Mouse (Mus musculus) neural tube, embryonic 15.5 days (tissue): ENCODE results near the gene Syt1. TPM values are rescaled to one million over a fixed set of nuclear protein-coding genes. Genes with fewer than 3 reads are reported as not detected.

Source experiments
- ATAC-seq: fragments of 200-750 bp; cut with Nextera tagmentation; 2 replicates; pipeline ENCODE4 v1.8.0; 2017; ENCODE audit warnings: mild to moderate bottlenecking, moderate TSS enrichment, moderate library complexity; ENCODE audit not compliant: low FRiP score
- H3K27ac ChIP-seq: fragments of 300-500 bp; sonication (generic); replicated peaks from 2 replicates; pipeline ENCODE4 v1.5.1; 2015; ENCODE audit warnings: mild to moderate bottlenecking, inconsistent platforms
- H3K27me3 ChIP-seq: fragments of 300-500 bp; sonication (generic); replicated peaks from 2 replicates; pipeline ENCODE4 v1.6.1; 2015; ENCODE audit warnings: inconsistent platforms
- H3K36me3 ChIP-seq: fragments of 300-500 bp; sonication (generic); 2 replicates; pipeline ENCODE4 v1.6.1; 2015; ENCODE audit warnings: inconsistent platforms
- H3K4me1 ChIP-seq: fragments of 300-500 bp; sonication (generic); 2 replicates; pipeline ENCODE4 v1.6.1; 2015; ENCODE audit warnings: inconsistent platforms
- H3K4me2 ChIP-seq: fragments of 300-500 bp; sonication (generic); 2 replicates; pipeline ENCODE4 v1.6.1; 2015; ENCODE audit warnings: inconsistent platforms, mild to moderate bottlenecking, moderate library complexity
- H3K4me3 ChIP-seq: fragments of 300-500 bp; sonication (generic); replicated peaks from 2 replicates; pipeline ENCODE4 v1.5.1; 2015; ENCODE audit warnings: mild to moderate bottlenecking, inconsistent platforms
- H3K9ac ChIP-seq: fragments of 300-500 bp; sonication (generic); replicated peaks from 2 replicates; pipeline ENCODE4 v1.6.1; 2015; ENCODE audit warnings: mild to moderate bottlenecking, inconsistent platforms
- H3K9me3 ChIP-seq: fragments of 300-500 bp; sonication (generic); replicated peaks from 2 replicates; pipeline ENCODE4 v1.6.1; 2016; ENCODE audit warnings: inconsistent platforms
- WGBS: fragments of 180-500 bp; shearing (Covaris S2); methylation state at CpG from one replicate; pipeline ENCODE4 v1.1.7; 2015; ENCODE audit warnings: mixed read lengths; 5-methylcytosine and 5-hydroxymethylcytosine counted together
- polyA plus RNA-seq: library from polyadenylated mRNA; unstranded; fragments of >200 nt; fragmentation: Nextera tagmentation; extraction: Ambion mirVana; gene quantifications from 2 replicates; pipeline ENCODE4 v1.2.1, GENCODE M21; 2015

Gene Syt1
- polyA plus RNA-seq, 1 experiment from 2014 or later: 116 TPM

- Histone ChIP-seq H3K4me2 (no peak overlapping the region), H3K27me3 (no peaks in the 10 kb centered on the region), H3K9me3 (no peaks in the 10 kb centered on the region), H3K27ac (no peak overlapping the region), H3K4me1 (no peaks in the 10 kb centered on the region), H3K36me3 (no peaks in the 10 kb centered on the region), H3K4me3 (no peak overlapping the region), H3K9ac (no peak overlapping the region)
- ATAC-seq: no peak
- 78% methylated on average over 10 of the region's 10 CpGs for WGBS
Measured at GRCm38 (mm10) chr10:108455204-108455603, 555.6 kb downstream of the Syt1 start.

DNA sequence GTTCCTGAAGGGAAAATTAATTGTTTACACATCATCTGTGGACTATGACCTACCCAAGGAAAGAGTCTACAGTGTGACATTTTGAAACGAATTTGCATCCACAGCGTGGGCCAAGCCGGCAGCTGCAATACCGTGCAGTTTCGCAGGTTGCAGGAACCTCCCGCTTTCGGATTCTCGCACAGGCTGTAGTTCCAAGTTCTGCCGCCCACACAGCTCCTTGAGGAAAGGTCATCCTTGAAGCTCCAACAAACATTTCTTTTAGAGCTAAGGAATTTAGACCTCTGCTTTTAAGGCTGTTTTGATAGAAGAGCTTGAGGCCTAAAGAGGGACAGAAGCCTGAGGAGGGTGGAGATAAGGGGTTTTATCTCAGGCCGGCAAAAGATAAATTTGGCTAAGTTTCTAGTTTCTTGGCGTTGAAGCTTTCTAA is 556.1 kb downstream of the Syt1 start:
- Histone ChIP-seq H3K36me3 (no peaks in the 10 kb centered on the region), H3K4me1 (no peaks in the 10 kb centered on the region), H3K4me3 (no peak overlapping the region), H3K4me2 (no peak overlapping the region), H3K9me3 (no peaks in the 10 kb centered on the region), H3K27ac (no peak overlapping the region), H3K9ac (no peak overlapping the region), H3K27me3 (no peaks in the 10 kb centered on the region)
- no peak for ATAC-seq
- WGBS: 88% methylated on average over 11 of the region's 11 CpGs

- H3K4me2 ChIP-seq: no peak overlapping the region
- H3K4me3 ChIP-seq: no peak overlapping the region
- no peaks in the 10 kb centered on the region for H3K9me3 ChIP-seq
- H3K27me3 ChIP-seq: no peaks in the 10 kb centered on the region
- 71% methylated on average over 2 of the region's 2 CpGs for WGBS
- H3K4me1 ChIP-seq: no peaks in the 10 kb centered on the region
- H3K27ac ChIP-seq: no peak overlapping the region
- ATAC-seq: no peak
- H3K36me3 ChIP-seq: no peaks in the 10 kb centered on the region
- H3K9ac ChIP-seq: no peak overlapping the region
Measured at GRCm38 (mm10) chr10:108453561-108453960, 557.2 kb downstream of the Syt1 start.

- no peak overlapping the region for H3K9ac ChIP-seq
- no peak for ATAC-seq
- H3K27ac ChIP-seq: no peak overlapping the region
- no peaks in the 10 kb centered on the region for H3K4me1 ChIP-seq
- 92% methylated on average over 9 of the region's 9 CpGs for WGBS
- H3K36me3 ChIP-seq: no peaks in the 10 kb centered on the region
- H3K4me2 ChIP-seq: no peak overlapping the region
- H3K4me3 ChIP-seq: no peak overlapping the region
- no peaks in the 10 kb centered on the region for H3K27me3 ChIP-seq
- H3K9me3 ChIP-seq: no peaks in the 10 kb centered on the region
Measured at GRCm38 (mm10) chr10:108452421-108452820, 558.4 kb downstream of the Syt1 start.

DNA sequence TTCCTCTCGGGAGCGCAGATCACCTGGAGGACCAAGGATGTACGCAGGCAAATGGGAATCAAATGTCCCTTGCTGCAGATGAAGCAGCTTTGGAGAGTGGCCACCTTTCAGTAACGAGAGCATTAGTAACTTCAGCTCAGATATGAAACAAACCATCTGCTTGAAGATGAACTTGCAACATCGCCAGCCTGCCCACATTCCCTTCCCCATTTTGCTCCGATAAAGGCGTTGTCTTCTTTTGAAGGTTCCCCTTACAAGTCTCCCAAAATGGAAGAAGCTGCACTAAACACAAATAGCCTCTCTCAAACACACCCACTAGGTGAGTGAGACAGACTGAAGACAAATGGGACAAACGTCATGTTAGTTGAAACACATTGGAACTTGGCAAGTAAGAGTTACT is 559.3 kb downstream of the Syt1 start:
- Histone ChIP-seq H3K36me3 (no peaks in the 10 kb centered on the region), H3K9me3 (no peaks in the 10 kb centered on the region), H3K4me2 (no peak overlapping the region), H3K9ac (no peak overlapping the region), H3K27me3 (no peaks in the 10 kb centered on the region), H3K27ac (no peak overlapping the region), H3K4me1 (peaks cover 9% of the 10 kb centered on the region), H3K4me3 (no peak overlapping the region)
- no peak for ATAC-seq
- WGBS: 91% methylated on average over 8 of the region's 8 CpGs

DNA sequence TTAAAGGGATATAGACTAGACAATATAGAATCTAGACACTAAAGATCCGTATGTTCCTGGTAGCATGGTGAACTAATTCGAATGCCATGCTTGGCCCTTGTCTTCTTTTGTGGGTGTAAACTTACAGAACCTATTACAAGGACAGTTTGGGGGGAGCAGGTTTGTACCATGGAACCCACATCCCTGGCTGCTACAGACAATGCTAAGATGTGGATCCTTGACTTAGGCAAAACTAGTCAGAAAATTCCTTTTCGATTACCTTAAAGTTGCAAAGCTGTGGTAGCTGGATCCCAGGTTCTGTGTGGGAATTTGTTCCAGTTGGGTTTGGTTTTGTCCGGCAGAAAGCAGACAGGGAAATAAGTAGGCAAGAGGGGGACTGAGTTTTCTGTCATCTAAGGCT is 560.4 kb downstream of the Syt1 start:
- Histone ChIP-seq H3K4me1 (peaks cover 10% of the 10 kb centered on the region), H3K4me3 (no peak overlapping the region), H3K9me3 (no peaks in the 10 kb centered on the region), H3K36me3 (no peaks in the 10 kb centered on the region), H3K27me3 (no peaks in the 10 kb centered on the region), H3K9ac (no peak overlapping the region), H3K4me2 (no peak overlapping the region), H3K27ac (no peak overlapping the region)
- 93% methylated on average over 4 of the region's 4 CpGs for WGBS
- ATAC-seq: no peak

DNA sequence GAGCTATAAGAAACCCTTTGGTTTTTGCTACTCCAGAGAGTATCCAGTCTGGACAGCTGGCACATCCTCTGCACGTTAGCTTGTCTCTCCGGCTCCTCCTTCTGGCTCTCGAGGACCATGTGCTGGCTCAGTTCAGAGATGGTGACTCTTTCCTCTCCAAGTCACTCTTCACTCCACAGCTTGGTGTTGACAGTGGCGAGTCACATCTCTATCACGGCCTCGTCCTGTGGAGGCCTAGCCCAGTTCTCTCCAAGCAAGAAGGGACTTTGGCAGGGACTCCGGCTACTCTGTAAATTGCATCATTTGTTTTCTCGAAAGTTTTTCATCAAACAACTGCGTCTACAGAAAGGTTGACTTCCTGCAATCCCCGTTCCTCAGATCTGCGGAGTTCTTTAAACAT is 562.4 kb downstream of the Syt1 start:
- H3K4me1 ChIP-seq: peaks cover 17% of the 10 kb centered on the region
- H3K9me3 ChIP-seq: no peaks in the 10 kb centered on the region
- H3K9ac ChIP-seq: no peak overlapping the region
- H3K4me2 ChIP-seq: no peak overlapping the region
- no peaks in the 10 kb centered on the region for H3K27me3 ChIP-seq
- WGBS: 84% methylated on average over 11 of the region's 11 CpGs
- no peak overlapping the region for H3K4me3 ChIP-seq
- no peak for ATAC-seq
- H3K36me3 ChIP-seq: no peaks in the 10 kb centered on the region
- H3K27ac ChIP-seq: no peak overlapping the region
